Mouse (Mus musculus) right cerebral cortex, postnatal 4 days (tissue): ENCODE data around the gene Camta1.

Experiments used
- DNase-seq: peaks from one replicate; pipeline ENCODE4 v3.0.0-alpha.2; 2022

Gene Camta1

GRCm38 (mm10) chr4:151577961-151578360 lies 283.7 kb downstream of the Camta1 start:
- DNase-seq: no peak

DNA sequence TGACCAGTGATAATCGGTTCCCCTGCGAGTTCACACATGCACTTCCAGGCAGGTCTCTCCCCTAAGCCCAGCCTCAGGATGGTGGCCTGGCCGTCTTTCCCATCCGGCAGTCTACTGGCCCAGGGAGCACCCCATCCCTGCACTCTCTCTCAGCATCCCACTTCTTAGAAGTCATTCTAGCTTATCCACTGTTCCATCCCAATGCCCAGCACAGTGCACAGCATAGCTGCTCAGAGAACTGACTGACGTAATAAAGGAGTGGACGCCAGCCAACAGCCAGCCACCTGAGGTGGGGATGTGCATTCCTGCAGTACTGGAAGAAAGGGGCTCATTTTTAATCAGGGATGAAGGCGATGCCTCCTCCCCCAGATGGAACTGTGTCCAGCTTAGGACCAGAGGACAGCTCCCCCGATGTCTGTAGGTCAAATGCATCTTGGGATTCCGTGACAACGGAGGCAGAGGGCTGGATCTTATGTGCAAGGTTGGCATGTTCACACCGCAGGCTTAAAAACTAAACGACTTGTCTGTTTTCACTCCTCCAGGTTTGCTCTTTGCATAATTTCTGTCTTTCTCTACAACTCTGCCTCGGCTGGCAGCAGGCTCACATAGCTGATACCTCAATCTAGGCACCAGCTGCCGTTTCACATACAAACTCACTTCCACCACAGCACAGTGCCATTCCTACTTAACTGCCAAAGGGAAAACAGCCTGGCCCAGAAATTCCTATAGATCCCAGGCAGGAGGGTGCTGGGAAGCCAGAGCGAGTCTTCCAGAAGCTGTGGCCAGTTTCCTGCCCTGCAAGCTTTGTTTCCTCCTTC lies 285.2 kb downstream of the Camta1 start:
- no peak for DNase-seq

- no peak for DNase-seq
Measured at GRCm38 (mm10) chr4:151572716-151573115, 289.0 kb downstream of the Camta1 start.

DNA sequence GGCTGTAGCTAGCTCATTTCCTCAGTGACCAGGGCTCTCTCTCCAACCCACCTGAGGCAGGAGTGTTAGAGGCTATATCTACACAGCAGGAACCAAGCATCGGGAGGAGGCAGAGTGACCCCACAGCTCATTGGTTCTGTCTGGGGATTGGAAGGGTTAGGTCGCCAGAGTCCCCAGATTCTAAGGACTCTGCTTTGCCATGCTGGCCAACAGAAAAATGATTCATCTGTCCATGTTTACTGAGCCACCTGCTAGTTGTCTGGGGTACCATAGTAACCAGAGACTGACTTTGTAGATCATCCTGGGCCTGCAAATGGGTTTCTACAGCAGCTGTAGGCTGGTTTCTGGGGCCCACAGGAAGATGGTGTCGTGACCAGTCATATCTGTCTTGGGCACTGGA lies 292.1 kb downstream of the Camta1 start:
- DNase-seq: no peak

- DNase-seq: no peak
Measured at GRCm38 (mm10) chr4:151568887-151569286, 292.8 kb downstream of the Camta1 start.

GRCm38 (mm10) chr4:151567105-151567504 lies 294.6 kb downstream of the Camta1 start:
- DNase-seq: no peak

- no peak for DNase-seq
Measured at GRCm38 (mm10) chr4:151555505-151555904, 306.2 kb downstream of the Camta1 start.

GRCm38 (mm10) chr4:151549523-151549922 lies 312.2 kb downstream of the Camta1 start:
- no peak for DNase-seq

- no peak for DNase-seq
Measured at GRCm38 (mm10) chr4:151545452-151545851, 316.2 kb downstream of the Camta1 start.

DNA sequence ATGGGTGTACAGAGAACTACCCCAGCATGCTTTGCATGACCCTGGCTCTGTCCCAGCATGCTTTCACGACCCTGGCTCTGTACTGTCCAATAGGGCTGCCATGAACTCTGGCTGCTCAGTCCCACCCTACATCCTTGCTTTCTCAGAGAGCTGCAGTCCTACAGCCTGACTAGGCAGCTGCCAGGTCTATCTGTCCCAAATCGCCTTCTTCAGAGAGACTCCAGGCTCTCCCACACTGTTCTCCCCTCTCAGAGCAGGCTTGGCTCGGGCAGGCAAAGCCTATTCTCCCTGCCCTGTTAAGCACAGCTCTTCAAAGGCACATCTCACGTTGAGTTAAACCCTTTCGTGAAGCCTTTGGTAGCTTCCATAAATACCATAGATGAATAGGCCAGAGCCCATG lies 317.5 kb downstream of the Camta1 start:
- DNase-seq: no peak

DNA sequence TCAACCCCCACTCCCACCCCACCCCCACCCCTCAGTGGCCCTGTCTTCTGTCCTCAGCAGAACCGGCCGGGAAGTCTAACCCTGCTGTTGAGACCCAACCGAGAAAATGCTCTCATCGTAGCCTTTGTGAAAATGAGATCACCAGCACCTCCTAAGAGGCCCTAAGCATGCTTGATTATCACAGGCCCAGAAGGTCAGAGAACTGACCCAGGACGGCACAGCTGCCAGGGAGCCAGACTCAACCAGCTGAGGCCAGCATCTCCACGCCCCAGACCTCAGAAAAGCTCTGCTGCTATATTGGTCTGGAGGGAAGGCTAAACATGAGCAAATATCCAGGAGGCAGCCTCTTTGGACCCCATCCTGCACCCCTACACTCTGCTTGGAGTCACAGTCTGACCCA lies 321.1 kb downstream of the Camta1 start:
- DNase-seq: no peak

DNA sequence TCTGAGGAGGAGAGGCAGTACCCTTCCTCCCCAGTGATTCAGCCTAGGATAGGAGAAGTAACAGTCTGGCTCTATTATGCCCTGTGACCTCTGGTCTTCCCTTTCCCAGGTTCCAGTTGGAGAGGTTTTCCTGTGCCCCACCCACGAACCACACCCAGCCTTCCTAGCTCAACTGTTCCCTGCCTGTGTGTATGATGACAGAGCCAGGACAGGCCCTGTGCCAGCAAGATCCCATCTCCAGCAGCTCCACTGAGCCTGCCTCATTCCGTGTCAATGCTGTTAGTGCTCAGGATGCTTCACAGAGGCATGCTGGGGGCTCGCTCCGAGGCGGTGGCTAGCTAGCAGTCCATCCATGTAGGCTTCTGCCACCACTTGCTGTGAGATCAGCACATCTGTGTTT lies 321.8 kb downstream of the Camta1 start:
- DNase-seq: no peak

DNA sequence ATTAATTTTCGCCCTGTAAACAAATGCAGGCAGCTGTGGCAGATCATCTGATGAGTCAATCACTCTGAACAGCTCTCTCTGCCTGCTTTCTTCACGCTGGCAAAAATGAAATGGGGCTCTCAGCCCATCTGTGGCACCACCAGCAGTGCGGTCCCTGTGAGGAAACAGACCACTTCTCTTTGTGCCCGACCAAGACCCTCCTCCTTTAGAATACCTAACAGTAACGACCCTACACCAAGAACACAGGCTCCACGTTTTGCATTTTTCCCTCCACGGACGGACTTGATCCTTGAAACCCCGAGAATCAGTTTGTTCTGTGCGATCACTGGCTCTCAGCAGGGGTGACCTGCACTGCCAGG lies 322.5 kb downstream of the Camta1 start:
- DNase-seq: no peak

DNA sequence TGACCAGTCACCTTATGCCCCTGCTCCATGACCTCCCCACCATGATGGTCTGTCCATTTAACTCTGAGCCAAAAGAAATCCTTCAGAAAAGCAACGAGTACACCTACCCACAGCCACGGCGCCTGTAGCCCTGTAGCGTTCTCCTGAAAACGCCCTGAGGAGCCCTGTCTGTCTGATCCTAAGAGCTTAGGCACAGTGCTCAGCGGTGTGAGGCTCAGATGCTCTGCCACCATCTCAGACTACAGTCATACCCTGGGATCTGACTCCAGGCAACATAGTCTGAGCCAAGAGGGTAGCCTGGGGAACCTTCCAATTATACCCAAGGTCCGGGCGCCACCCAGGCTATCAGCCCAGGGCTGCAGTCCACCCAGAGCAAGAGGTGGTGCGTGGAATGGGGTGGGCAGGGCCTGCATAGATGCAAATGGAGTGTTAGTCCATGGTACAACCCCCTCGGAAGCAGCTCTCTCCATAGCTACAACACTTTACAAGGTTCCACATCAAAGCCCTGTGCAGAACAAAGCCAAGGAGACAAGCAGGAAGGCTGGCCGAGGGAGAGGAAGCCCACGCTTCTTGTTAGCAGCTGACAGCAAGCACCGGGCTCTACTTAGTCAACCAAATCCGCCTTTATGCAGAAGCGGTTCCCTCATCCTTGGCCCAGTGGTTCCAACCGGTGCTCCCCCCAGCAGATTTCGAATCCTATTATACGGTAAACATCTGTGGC lies 323.1 kb downstream of the Camta1 start:
- DNase-seq: no peak

DNA sequence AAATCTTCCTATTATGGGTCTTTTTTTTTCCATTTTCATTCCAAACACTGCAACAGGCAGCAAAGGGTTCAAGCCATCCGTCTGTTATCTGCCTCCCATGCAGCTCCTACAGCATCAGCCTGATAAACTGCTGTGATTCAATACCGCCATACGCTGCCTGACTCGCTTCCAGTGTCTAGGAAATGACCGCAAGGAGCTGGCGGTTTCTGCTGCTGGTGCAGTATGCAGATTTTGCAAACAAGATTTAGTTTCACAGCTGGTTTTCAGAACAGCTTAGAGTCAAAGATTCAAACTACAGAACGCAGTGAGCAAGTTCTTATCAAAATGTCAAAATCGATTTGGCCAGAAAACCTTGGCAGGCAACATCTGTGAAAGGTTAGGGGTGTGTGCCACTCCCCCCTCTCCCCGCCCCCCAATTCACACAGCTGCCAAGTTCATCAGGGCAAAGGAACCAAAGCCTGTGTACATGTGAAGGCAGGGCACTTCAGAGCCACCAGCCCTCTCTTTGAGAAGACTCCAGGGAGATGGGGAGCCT lies 325.7 kb downstream of the Camta1 start:
- no peak for DNase-seq

GRCm38 (mm10) chr4:151533451-151533850 lies 328.2 kb downstream of the Camta1 start:
- no peak for DNase-seq

GRCm38 (mm10) chr4:151528436-151528835 lies 333.2 kb downstream of the Camta1 start:
- DNase-seq: no peak

DNA sequence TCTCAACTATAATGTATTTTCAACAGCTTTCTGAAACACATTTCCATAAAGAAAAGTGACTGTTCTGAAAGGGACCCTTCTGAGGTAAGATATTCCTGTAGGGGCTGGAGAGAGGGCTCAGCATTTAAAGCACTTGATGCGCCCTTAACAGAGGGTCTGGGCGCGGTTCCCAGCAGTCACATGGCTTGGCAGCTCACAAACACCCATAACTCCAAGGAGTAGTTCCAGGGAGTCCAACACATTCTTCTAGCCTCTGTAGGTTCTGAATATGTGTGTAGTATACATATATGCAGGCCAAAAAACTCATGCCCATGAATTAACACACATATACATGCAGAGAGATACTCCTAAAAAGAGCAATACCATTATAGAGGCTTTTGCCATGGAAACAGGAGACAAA lies 333.9 kb downstream of the Camta1 start:
- DNase-seq: peak; percentile 41

GRCm38 (mm10) chr4:151520103-151520502 lies 341.6 kb downstream of the Camta1 start:
- no peak for DNase-seq

GRCm38 (mm10) chr4:151519011-151519410 lies 342.7 kb downstream of the Camta1 start:
- no peak for DNase-seq

- no peak for DNase-seq
Measured at GRCm38 (mm10) chr4:151516998-151517799, 344.5 kb downstream of the Camta1 start.

DNA sequence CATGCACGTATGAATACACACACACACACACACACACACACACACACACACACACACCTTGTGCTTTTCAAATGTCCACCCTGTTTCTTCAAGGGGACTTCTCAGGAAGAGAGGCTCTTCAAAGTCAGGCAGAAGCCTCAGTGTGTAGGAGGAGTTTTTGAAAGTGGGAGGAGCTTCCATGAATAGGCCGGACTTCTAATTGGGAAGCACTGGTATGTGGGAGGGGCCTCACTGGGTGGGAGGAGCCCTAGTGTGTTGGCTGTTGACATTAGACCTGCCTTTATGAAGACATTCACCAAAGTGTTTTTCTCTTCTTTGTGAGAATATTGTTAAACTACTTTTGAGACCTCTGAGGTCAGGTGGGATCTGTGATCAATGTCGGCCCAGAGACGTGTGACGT lies 346.4 kb downstream of the Camta1 start:
- no peak for DNase-seq

DNA sequence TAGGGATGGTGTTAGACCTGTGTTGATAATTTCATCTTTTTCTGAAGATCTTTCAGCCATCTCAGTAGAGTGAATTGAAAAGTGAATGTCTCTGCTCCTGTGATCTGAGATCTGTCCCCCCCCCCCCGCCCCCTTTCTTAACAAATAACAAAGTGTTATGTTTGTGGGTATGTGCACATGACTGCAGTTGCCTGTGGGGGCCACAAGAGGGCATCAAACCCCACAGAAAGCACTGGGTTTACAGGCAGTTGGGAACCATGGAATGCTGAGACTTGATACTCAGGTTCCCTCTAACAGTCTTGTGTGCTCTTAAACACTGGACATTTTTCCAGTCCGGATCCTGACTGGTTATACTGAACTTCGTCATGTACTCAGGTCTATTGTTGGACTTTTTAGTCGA lies 350.6 kb downstream of the Camta1 start:
- DNase-seq: no peak
